Mouse (Mus musculus): ENCODE measurements at regions not wholly inside any gene's neighbourhood (a gene's known extent, or its start where the extent isn't known, plus 50 kb on each side); places are given as distances from the start of the nearest gene placed in this dataset.

DNA sequence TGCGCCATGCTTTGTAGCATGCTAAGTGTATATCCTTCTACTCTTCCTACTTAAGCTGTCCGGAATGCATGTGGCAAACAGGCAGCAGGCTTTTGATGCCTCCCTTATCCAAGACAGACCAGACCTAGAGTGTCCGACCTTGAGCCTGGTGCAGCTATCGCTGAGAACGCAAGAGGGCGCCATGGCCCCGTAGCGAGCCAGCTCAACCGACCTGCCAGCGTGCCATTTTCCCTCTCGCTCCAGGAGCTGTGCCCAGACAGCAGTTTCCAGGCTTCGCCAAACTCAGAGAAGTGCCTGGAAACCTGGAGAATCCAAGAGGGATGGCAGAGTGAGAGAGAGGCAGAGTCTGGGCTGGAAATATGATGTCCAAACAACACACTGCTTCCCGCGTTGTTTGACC lies 155.8 kb upstream of the Gm12830 start:
- DNase-seq = peak; percentile 36

DNA sequence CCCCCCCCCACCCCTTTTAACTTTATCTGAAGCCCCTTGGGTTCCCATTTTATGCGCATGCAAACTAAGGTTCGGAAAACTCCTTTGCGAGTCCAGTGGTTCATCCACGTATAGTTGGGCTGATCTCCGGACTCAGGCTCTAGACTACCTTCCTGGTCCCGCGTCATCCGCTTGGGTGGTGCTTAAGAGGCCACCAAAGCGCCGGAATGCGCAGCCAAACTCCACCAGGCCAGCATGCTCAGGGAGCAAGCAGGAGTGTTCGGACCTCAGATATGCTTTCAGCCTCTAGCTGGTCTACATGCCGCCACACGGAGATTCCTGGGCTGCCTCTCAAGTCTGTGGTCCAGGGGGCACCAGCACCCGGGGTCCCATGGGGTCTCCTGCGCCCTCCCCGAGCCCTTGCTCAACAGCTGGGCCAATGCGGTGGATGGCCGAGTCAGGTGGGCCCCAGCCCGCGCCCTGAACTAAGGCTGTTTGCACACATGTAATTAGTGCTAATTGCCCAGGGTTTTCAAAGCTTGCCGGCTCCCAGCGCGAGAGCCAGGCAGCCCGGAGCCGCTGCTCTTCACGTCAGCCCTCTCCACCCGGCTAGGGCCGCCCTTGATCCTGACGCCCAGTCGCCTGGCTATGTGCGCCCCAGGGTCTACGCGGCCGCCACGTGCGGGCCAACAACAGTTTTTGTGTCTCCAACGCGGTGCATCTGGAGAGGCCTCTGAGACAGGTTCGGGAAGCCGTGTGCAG lies 155.1 kb upstream of the Gm12830 start:
- DNase-seq = no peak

DNA sequence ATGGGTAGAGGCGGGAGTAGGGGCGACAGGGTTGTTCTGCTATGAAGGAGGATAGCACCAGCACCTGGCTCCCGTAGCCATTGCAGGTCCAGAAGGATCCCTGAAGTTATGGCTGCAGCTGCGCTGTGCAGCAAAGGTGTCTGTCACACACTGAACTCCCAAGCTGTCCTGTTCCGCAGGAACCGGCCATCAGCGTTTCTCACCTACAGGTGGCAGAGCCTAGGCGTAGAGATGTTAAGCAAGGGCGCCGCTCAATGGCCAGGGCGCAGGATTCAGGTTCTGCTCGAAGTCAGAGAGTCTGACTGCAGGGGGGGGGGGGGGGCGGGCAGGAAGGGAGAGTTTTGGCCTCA lies 154.6 kb upstream of the Gm12830 start:
- DNase-seq = no peak

DNA sequence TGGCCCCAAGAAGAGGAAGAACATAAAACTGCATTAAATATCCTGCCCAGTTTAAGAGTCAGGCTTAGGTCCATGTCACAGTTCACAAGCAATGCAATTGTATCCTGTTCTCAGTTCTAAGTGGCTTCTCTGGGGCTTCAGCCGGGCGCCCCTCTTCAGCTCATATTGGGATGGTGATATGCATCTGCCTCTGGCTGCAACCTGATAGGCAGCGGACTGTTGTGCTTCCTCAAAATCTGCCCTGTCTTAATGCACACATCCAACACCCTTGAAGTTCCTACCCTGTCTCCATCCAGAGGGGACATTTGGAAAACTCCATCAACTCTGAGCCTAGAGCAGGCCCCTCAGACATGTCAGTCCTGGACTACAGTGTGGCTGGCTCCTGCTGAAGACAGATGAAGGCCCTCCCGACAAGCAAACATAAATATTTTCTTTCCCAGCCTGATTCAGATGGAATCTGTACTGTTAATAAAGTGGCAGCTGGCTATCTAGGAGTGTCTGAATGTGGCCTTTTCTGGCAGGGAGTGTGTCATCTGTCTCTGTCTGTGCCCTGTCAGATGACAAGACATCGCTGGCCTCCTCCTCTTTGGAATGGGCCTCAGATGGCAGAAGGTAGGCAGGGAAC lies 149.3 kb upstream of the Gm12830 start:
- DNase-seq = no peak

DNA sequence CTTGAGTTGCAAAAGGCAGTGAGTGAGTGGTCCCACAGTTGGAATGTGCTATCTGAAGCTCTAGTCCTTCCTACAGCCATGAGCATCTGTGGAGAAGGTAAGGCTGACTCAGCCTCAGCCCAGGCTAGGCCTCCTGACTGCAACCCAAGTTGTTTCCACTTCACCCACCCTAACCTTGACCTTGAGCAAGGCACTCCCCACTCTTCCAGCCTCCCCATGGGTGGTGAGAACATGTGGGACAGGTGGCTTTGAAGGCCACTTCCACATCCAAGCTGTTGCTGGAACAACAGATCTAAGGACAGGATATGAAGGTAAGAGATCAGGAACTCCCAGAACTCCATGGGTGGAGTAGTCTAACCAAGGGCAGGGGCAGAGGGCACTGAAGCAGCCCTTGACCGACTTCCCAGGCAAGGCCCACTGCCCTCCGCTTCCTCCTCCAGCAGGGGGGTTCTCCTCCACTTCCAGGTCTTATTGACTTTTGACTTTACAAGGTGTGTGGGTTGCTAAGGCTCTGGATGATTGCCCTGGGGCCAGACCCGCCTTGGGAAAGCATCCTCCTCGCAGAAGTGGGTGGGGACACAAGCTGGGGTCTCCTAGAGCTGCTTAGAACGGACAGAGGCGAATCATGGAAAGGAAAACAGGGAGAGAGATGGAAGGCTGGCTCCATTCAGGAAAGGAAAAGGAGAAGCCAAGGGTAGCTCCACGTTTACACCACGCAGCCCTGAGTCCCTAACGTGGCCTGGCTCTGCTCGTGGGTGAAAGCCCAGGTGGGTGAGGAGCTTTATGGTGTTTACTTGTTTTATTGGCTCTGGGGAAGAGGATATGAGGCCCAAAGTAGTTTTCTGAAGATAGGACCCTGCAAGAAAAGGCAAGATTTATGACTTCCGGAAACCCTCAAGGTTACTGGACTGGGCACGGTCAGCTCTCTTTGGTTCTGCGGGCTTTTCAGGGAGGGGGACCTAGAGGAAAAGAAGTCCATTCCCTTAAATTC lies 144.3 kb upstream of the Gm12830 start:
- no peak for DNase-seq

DNA sequence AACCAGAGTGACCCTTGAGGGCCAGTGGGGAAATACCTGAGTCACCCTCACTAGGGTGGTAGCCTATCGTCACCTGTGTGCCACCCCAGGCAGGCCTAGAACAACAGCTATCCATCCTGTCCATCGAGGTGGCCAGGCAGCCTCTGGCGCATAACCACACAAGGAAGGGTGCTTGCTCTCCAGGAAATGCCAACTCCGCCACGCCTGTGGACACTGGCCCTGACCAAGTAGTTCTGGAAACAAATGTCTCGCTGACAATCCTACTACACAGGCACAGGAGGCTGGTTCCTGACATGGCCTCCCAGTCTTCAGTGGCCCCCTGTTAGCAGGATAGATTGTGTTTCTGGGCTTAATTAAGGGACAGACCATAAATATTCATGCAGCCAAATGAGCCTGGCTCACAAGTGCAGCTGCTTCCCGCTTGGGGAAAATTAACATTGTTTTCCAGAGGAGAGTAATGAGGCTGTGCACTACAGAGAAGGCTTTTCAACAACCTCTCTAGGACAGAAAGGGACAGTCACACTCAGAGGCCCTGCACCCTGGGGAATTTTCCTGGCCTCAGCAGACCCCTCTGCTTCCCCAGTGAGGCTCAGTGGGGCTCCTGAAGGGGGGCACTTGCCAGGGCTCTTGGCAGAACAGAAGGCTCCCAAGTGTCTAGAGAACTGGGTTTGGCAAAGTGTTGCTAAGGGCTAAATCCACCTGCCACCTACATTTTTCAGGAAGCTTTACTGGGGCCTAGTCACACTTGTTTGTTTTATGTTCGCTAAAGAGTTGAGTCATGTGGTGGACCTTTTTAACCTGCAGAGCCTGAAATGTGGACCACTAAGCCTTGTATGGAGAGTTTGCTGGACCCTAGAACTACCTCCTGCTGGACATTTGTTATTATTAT lies 143.2 kb upstream of the Gm12830 start:
- DNase-seq = no peak

DNA sequence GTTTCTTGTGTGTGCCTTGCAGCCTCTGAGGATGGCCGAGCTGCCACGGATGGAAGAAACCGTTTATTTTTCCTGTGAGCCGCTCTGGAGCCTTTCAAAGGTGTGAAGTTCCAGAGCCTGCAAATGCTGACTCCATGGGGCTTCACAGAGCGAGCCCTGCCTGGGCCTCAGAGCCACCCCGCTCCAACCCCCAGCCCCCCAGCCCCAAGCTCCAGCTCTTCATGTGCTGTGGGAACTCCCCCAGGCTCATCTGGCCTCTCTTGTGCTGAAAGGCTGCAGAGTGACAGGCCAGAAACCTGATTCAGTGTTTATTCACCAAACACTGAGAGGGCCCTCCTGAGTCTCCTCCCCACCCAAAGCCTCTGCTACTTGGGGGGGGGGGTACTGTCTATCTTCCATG lies 141.2 kb upstream of the Gm12830 start:
- no peak for DNase-seq

DNA sequence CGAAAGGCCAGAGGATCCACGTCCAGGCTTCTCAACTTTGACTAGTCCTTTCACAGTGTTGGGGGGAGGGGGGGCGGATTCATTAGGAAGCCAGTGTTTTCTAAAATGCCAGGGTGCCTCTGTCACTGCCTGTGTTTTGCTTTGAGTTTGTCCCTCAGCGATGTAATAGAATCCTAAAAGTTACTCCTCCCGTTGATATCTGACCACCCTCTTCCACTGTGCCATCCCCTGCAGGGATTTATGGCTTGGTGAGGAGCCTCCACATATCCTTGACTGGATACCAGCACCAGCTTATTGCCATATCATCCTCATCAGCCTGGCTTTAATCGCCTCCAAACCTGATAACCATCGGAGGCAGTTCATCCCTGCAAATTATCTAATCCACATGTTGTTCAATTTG lies 138.6 kb upstream of the Gm12830 start:
- no peak for DNase-seq

DNA sequence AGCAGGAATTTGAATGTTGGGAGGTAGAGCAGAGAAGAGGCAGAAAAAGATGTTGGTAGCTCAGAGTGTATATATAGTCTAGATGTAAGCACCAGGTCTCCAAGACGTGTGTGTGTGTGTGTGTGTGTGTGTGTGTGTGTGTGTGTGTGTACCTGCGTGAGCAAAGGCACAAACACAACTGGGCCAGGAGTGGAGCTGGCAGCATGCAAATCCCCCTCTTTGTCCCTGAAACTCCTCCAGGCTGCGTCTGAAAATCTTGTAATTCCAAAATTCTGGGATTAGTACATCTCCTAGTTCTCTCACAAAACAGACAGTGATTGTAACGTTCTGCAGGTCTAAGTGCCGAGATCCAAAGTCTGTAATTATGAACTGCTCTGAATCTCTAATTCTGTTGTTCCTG lies 137.8 kb upstream of the Gm12830 start:
- no peak for DNase-seq

DNA sequence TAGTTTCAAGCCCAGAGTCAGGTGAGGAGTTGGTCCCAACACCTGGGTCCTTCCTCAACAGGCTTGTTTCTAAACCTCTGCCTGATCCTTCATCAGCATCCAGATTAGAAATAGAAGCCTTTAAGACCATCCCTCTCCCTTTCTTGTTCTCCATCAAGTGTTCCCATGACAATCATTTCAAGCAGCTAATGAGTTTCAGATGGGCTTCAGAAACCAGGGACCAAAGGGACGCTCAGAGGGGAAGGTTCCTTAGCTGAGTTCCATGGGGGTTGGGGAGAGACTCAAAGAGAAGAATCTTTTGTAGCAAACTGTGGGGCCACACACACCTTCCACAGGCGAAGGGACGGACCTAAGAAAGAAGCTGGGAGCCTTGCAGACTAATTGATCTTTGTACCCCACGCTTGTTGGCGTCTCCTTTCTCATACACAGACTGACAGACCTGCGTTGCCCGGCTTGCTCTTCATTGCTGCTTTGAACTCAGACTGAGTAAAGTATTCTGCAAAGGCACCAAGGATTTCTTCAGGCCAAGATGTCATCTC lies 136.6 kb upstream of the Gm12830 start:
- no peak for DNase-seq

DNA sequence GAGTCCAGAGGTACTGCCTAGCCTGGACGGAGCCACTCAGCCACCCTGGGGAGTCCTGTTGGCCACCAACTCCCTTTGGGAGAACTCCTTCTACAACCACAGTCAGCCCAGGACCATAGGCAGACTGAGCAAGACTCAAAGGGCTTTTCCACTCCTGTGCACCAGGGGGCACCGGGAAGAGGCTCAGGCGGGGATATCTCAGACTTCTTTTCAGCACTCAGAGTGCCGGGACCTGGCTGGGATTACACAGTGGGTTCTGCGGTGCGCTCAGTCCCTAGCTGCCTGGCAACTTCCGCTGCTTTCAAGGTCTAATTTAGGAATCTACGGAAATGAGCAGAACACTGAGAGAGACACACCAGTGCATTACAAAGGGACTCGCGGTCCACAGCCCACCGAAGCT lies 136.1 kb upstream of the Gm12830 start:
- no peak for DNase-seq

DNA sequence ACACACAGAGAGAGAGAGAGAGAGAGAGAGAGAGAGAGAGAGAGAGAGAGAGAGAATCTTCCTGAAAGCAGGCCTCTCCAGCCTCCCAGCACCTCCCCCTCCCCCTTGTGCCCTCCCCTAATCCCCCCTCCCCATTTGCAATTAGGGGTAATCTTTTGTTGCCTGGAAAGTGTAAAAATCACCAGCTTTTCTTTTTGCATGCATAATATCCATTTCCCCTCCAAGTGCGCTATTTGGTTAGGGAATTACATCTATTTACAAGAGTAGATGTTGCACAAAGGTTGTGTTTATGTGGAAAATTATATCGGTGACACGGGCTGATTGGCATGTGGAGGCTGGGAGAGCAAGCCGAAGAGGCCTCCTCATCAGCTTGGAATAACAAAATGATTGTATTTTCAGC lies 135.4 kb upstream of the Gm12830 start:
- DNase-seq = no peak

DNA sequence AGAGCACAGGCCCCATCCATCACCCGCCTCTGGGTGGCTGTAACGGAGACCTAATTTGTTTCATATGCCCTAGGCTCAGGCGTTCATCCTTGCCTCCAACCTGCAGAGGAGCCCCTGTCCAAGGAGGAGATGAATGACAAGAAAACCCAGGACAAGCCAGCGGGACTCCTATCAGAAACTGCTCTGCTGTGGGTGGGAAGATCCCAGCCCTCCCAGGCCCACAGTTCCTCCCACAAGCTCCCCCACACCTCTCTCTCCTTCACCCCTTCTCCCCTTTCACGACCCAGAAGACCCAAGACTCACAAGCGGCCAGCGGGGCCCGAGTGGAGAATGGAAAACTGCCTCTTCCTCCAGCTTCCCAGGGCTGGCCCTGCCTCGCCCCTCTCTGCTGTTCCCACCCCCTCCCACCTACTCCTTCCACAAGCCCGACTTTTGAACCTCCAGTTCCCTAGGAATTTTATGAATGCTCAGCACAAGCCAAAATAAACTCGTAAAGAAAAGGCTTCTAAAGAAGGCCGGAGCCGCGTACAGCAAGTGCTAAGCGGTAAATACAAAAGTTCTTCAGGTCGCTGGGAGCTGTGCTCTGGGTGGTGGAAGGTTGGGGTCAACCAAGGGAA lies 133.1 kb upstream of the Gm12830 start:
- DNase-seq = no peak

DNA sequence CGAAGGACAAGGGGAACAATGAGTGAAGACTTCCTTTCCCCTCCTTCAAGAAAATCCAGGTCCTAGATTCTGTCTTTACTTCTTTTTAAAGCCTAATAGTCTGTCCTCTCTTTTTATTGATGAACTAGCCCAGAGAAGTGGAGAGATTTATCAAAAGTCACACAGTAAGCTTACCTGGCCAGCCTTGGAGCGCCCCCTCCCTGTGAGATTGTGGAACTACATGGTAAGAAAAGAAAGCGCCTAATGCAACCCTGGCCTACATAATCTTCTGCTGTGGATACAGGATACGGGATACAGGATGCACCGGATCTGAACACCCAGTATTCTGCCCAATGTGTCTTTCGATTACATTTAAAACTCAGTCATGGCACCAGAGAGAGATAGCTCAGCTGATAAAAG lies 132.6 kb upstream of the Gm12830 start:
- DNase-seq = no peak

DNA sequence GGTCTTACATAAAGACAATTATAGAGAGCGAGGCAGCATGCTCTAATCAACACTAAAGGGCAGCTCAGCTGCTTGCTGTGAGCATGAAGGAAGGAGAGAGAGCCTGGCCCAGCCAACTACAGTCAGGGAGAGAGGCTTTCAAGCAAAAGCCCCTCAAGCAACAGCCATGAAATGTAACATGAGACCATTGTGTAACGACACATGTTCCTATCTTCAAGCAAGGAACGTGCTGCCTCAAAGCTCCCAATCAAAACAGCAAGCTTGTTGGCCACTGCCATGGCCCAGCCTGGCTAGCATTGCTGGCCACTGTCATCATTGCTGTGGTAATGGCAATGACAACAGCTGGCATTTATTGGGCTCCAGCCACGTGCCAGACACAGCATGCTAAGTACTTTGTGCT lies 115.9 kb upstream of the Gm12830 start:
- no peak for DNase-seq

DNA sequence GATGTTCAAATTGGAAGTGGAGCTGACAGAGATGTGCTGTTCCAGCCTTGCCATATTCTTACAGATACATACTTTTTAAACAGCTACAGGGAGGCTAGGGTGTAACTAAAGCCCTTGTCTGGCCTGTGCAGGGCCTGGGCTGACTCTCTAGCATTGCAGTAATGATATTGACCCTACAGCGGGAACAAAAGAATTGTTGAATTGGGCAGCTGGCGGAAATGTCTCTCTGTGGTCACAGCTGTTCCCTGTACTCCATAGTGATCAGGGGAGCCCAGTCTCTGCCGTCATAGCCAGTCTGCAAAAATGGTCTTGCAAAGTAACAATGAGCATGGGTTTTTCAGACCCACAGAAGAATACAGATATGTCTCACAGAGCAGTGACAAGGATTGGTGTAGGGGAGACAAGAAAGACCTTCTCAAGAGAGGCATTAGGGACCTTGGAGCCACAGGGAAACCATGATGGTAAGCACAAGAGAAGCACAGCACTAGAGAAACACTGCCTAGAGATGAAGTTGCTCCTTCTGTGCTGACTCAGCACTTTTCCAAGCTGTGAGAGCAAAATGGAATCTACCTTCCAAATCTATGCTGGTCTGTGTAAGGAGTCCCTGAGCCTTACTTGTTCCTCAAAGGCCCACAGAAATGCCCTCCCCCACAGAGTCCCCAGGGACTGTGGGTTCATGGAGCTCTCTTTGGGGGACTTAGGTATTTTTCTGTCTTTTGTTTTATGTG lies 111.2 kb upstream of the Gm12830 start:
- DNase-seq = no peak

DNA sequence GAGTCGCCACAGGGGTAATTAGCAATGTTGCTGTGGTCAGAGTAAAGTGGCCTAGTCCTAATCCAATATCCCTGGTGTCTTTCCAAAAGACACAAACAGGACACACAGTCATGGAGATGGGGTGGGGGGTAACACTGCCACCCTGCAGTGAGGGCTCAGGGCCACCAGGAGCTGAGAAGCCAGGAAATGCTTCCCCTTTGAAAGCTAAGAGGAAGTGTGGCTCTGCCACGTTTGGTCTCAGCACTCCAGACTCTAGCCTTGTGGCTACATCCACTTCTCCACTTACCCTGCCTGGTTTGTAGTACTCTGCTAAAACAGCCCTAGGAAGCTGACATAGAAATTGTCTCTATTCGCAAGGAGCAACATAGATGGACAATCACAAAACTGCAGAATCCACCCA lies 110.4 kb upstream of the Gm12830 start:
- no peak for DNase-seq

DNA sequence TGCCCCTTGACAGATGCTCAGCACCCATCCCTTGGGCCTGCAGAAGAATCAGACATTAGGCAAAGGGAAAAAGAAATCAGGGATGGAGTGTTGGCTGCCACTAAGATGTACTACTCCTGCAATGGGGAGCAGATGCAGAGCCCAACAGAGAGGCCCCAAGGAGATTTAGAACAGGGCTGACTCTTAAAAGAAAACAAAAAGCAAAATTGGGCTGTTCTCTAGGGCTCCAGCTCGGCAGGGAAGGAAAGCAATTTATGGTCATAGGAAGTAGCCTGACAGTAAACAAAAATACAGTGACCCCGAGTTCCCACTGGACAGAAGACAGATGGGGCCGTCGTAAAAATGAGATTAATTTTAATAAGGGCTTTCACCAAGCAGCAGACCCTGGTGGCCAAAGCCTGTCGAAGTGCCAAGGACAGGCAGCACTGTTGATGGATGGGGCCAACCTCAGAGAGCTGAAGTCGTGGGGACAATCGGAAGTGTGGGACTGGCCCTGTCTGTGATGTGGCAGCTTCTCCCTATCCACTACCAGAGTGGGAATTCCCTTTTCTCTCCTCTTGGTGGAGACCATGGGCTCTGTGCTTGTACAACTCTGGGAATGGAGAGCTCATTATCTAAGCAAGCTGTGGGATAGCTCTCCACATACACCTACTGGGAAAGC lies 109.4 kb upstream of the Gm12830 start:
- no peak for DNase-seq

DNA sequence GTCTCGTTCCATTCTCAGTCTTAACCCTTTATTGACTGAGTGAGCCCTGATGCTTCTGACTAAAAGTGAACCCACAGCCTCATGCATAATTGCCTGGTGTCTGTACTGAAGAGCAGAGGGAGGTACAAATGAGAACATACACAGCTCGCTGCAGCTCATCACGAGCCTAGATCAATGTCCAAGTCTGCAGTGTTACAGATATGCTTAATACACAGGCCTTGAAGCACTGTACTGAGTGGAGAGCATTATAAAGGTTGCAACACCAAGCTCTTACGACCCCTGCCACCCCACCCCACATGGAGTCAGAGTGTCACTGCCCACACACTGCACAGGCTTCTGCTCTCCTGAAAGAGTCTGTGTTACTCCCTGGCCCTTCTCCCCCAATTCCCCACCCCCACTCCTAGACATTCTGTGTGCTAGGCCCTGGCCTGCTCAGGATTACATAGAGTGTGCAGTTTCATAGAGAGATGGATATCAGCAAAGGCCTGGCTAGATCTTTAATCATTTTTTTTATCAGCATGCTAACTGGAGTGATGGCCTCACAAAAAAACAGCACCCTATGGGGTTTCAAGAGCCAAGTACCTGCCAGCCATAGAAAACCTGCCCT lies 108.5 kb upstream of the Gm12830 start:
- no peak for DNase-seq

DNA sequence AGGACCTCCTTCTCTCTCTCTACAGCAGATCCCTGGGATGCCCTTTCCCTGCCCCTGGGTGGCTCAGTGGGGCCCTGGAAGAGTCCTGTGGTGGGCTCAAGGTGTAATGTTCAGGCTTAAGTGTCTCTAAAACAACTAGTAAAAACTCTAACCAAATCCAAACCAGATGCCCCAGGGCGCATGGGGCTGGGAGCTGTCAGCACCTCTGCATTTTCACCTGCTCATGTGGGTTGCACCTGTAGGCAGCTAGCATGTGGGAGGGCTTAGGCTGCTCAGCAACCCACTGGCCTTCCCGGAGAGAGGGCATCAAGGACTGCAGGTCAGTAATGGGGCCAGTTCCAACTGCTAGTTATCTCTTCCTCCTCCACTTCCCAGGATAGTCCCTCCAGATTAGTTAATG lies 104.8 kb upstream of the Gm12830 start:
- DNase-seq = no peak
